Mouse (Mus musculus): Measurements from ENCODE around the gene Imp3. TPM values are rescaled to one million over a fixed set of nuclear protein-coding genes. Genes with fewer than 3 reads are reported as not detected.
"Not testable (repeated sequence)": the region's sequence is repeated elsewhere in the genome, so short reads cannot be mapped to it uniquely, and the experiment has no call there.

The Imp3 gene
- total RNA-seq, 2 experiments from 2014 or later: 45.5 to 48.7 TPM

- intact Hi-C loops (cut with DNase I): no loop called here
- no peak for DNase-seq
These were observed 20.1 kb upstream of the Imp3 start for GRCm38 (mm10) chr9:56917131-56917530.

GRCm38 (mm10) chr9:56918466-56918865 is 18.8 kb upstream of the Imp3 start:
- intact Hi-C loops (cut with DNase I): no loop called here
- no peak for DNase-seq

- no peak for DNase-seq
- intact Hi-C loops (cut with DNase I): no loop called here
These were observed 14.5 kb upstream of the Imp3 start for GRCm38 (mm10) chr9:56922746-56923145.

GRCm38 (mm10) chr9:56923841-56924650 is 13.2 kb upstream of the Imp3 start:
- intact Hi-C loops (cut with DNase I): no loop called here
- no peak for DNase-seq

GRCm38 (mm10) chr9:56924651-56925027 is 12.6 kb upstream of the Imp3 start:
- DNase-seq: peak; percentile 95 to 96
- intact Hi-C loops (cut with DNase I): loop anchor here (5.0 kb wide), 1 partner anchor 148 kb away; the partner anchor contains the start of gene Sin3a

- peak in 1 of 2 experiments; percentile 31 for DNase-seq
- intact Hi-C loops (cut with DNase I): loop anchor here (5.0 kb wide), 1 partner anchor 147 kb away; the partner anchor contains the start of gene Sin3a
These were observed 11.8 kb upstream of the Imp3 start for GRCm38 (mm10) chr9:56925291-56926024.

- no peak for DNase-seq
- intact Hi-C loops (cut with DNase I): loop anchor here (5.0 kb wide), 1 partner anchor 146 kb away; the partner anchor contains the start of gene Sin3a
These were observed 11.3 kb upstream of the Imp3 start for GRCm38 (mm10) chr9:56926025-56926360.

- no peak for DNase-seq
- intact Hi-C loops (cut with DNase I): loop anchor here (5.0 kb wide), 1 partner anchor 146 kb away; the partner anchor contains the start of gene Sin3a
These were observed 10.9 kb upstream of the Imp3 start for GRCm38 (mm10) chr9:56926387-56926786.

- DNase-seq: peak; percentile 66 to 68
- intact Hi-C loops (cut with DNase I): loop anchor here (1.0 to 5.0 kb wide), 4 partner anchors 23 to 203 kb away; partner anchors contain the start of genes Man2c1, Sin3a and Snupn
These were observed 9.9 kb upstream of the Imp3 start for GRCm38 (mm10) chr9:56927191-56928012.

GRCm38 (mm10) chr9:56928041-56928811 is 9.0 kb upstream of the Imp3 start, which contains the start of gene Snx33:
TSS of gene Snx33 (minus strand) at chr9:56928371.
- peak; percentile 97 for DNase-seq
- intact Hi-C loops (cut with DNase I): loop anchor here (2.0 to 5.0 kb wide), 3 partner anchors 23 to 203 kb away; partner anchors contain the start of genes Man2c1, Sin3a and Snupn

- no peak for DNase-seq
- intact Hi-C loops (cut with DNase I): loop anchor here (2.0 to 5.0 kb wide), 3 partner anchors 21 to 201 kb away; partner anchors contain the start of genes Man2c1, Sin3a and Snupn
These were observed 7.8 kb upstream of the Imp3 start for GRCm38 (mm10) chr9:56929496-56929895.

GRCm38 (mm10) chr9:56930556-56930955 is 6.7 kb upstream of the Imp3 start:
- no peak for DNase-seq
- intact Hi-C loops (cut with DNase I): no loop called here

- no peak for DNase-seq
- intact Hi-C loops (cut with DNase I): no loop called here
These were observed 433 bp upstream of the Imp3 start for GRCm38 (mm10) chr9:56936861-56937222.

- DNase-seq: peak; percentile 27 to 51
- intact Hi-C loops (cut with DNase I): no loop called here
These were observed 1.1 kb downstream of the Imp3 start for GRCm38 (mm10) chr9:56938374-56938773.

- intact Hi-C loops (cut with DNase I): not testable (repeated sequence)
- peak; percentile 52 to 70 for DNase-seq
These were observed 10.2 kb downstream of the Imp3 start for GRCm38 (mm10) chr9:56947481-56947880.

- DNase-seq; intact Hi-C loops (cut with DNase I): not testable (repeated sequence)
These were observed 11.4 kb downstream of the Imp3 start for GRCm38 (mm10) chr9:56948699-56949098.

GRCm38 (mm10) chr9:56949767-56950166 is 12.5 kb downstream of the Imp3 start:
- peak; percentile 14 to 23 for DNase-seq
- intact Hi-C loops (cut with DNase I): loop anchor here (2.0 to 10.0 kb wide), 6 partner anchors 21 to 265 kb away; partner anchors contain the start of genes Man2c1, Ptpn9 and Snx33

- peak; percentile 99 for DNase-seq
- intact Hi-C loops (cut with DNase I): loop anchor here (2.0 to 10.0 kb wide), 6 partner anchors 22 to 264 kb away; partner anchors contain the start of genes Man2c1, Ptpn9 and Snx33
These were observed 13.4 kb downstream of the Imp3 start, which contains the start of gene Snupn for GRCm38 (mm10) chr9:56950414-56951400. TSS of gene Snupn (plus strand) at chr9:56950878.
